Mouse (Mus musculus) hindbrain, embryonic 13.5 days (tissue): ENCODE results near the gene Tbx3. TPM values are rescaled to one million over a fixed set of nuclear protein-coding genes. Genes with fewer than 3 reads are reported as not detected.

ENCODE experiments used
- ATAC-seq: fragments of 200-750 bp; cut with Nextera tagmentation; 2 replicates; pipeline ENCODE4 v1.8.0; 2017; ENCODE audit warnings: moderate TSS enrichment; ENCODE audit not compliant: low FRiP score
- H3K27ac ChIP-seq: fragments of 300-500 bp; sonication (generic); 2 replicates; pipeline ENCODE4 v1.5.1; 2015; ENCODE audit warnings: inconsistent platforms, mild to moderate bottlenecking, moderate library complexity
- H3K27me3 ChIP-seq: fragments of 300-500 bp; sonication (generic); 2 replicates; pipeline ENCODE4 v1.6.1; 2015; ENCODE audit warnings: mild to moderate bottlenecking, inconsistent platforms
- H3K36me3 ChIP-seq: fragments of 300-500 bp; sonication (generic); 2 replicates; pipeline ENCODE4 v1.6.1; 2015; ENCODE audit warnings: mild to moderate bottlenecking, inconsistent platforms
- H3K4me1 ChIP-seq: fragments of 300-500 bp; sonication (generic); replicated peaks from 2 replicates; pipeline ENCODE4 v1.6.1; 2015; ENCODE audit warnings: inconsistent platforms
- H3K4me2 ChIP-seq: fragments of 300-500 bp; sonication (generic); 2 replicates; pipeline ENCODE4 v1.6.1; 2015; ENCODE audit warnings: inconsistent platforms, mild to moderate bottlenecking, moderate library complexity
- H3K4me3 ChIP-seq: fragments of 300-500 bp; sonication (generic); 2 replicates; pipeline ENCODE4 v1.5.1; 2015; ENCODE audit warnings: mild to moderate bottlenecking, inconsistent platforms
- H3K9ac ChIP-seq: fragments of 300-500 bp; sonication (generic); 2 replicates; pipeline ENCODE4 v1.6.1; 2015; ENCODE audit warnings: mild to moderate bottlenecking, inconsistent platforms
- H3K9me3 ChIP-seq: fragments of 300-500 bp; sonication (generic); 2 replicates; pipeline ENCODE4 v1.6.1; 2016; ENCODE audit warnings: inconsistent platforms
- WGBS: fragments of 180-500 bp; shearing (Covaris S2); methylation state at CpG from one replicate; pipeline ENCODE4 v1.1.7; 2015; 5-methylcytosine and 5-hydroxymethylcytosine counted together
- polyA plus RNA-seq: library from polyadenylated mRNA; unstranded; fragments of >200 nt; fragmentation: Nextera tagmentation; extraction: Ambion mirVana; gene quantifications from 2 replicates; pipeline ENCODE4 v1.2.1, GENCODE M21; 2015

The Tbx3 gene
- polyA plus RNA-seq, 1 experiment from 2014 or later = 6.0 TPM

GRCm38 (mm10) chr5:119673716-119674605 is 3.5 kb downstream of the Tbx3 start:
- H3K4me3 ChIP-seq = peak overlapping the region; percentile 11

DNA sequence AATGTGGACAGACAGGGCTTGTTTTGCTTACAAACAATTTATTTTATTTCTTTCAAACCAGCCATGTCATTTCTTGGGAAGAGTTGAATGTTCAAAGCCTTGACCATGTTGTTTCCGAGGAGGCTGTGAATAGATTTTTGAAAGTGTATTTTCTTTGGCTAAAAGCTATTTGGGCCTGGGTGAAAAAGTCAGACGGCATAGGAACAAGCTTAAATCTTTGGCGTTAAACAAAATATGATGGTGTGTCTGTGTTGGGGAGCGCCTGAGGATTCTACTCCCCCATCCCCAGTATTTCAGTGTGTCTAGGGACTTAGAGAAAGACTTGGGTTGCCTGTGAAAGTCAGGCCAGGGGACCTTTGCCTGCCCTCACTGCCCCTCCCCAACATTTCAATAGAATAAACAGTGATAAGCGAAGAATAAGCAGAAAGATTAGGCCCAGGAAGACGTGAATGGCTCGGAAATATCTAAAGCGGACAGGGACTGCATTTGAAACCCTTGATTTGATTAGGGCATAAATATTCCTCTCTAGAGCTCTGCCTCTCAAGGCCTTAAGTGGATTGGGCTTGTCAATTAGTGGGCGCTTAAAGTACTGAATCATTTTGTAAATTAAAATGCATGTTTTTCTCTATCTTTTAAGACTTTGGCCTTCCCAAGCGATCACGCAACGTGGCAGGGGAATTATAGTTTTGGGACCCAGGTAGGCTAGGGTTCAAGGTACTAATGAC is 4.3 kb downstream of the Tbx3 start:
- 7% methylated on average over 12 of the region's 12 CpGs for WGBS
- Histone ChIP-seq H3K27ac (no peak overlapping the region), H3K4me3 (no peak overlapping the region), H3K9ac (no peak overlapping the region), H3K36me3 (no peaks in the 10 kb centered on the region), H3K4me2 (peak overlapping the region; percentile 13; the same call in 1 of the 2 replicates), H3K27me3 (peaks cover 100% of the 10 kb centered on the region), H3K4me1 (peaks cover 12% of the 10 kb centered on the region), H3K9me3 (no peaks in the 10 kb centered on the region)
- no peak for ATAC-seq

More at GRCm38 (mm10) chr5:119673716-119674605, 3.5 kb downstream of the Tbx3 start:
- peak overlapping the region; percentile 10; the same call in 1 of the 2 replicates for H3K4me2 ChIP-seq
- H3K9me3 ChIP-seq = no peaks in the 10 kb centered on the region
- H3K27ac ChIP-seq = no peak overlapping the region
- no peak for ATAC-seq
- H3K4me1 ChIP-seq = peaks cover 16% of the 10 kb centered on the region
- H3K36me3 ChIP-seq = no peaks in the 10 kb centered on the region
- WGBS = 5% methylated on average over 22 of the region's 22 CpGs
- H3K9ac ChIP-seq = no peak overlapping the region
- peaks cover 100% of the 10 kb centered on the region for H3K27me3 ChIP-seq

DNA sequence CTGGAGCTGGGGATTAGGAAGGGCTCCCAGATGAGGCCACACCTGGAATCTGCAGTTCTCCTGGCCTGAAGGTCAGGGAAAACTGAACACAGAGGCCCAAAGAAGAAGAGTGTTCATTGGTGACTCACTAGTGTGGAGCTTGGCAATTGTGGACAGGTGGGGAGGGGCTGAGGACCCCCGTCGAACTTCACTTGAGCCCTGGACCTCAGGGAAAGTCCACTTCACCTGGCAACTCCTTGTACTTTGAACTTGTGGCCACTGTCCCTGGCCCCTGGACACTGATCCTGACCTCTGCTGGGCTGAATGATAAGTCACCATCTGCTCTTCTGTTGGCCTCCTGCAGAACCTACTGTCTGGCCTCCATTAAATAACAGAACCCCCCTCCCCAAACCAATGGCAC is 5.8 kb downstream of the Tbx3 start:
- Histone ChIP-seq H3K36me3 (no peaks in the 10 kb centered on the region), H3K4me1 (no peaks in the 10 kb centered on the region), H3K9me3 (no peaks in the 10 kb centered on the region), H3K27ac (no peak overlapping the region), H3K27me3 (peaks cover 100% of the 10 kb centered on the region), H3K4me2 (no peak overlapping the region), H3K9ac (no peak overlapping the region), H3K4me3 (no peak overlapping the region)
- ATAC-seq = no peak
- 0% methylated on average over 2 of the region's 2 CpGs for WGBS

DNA sequence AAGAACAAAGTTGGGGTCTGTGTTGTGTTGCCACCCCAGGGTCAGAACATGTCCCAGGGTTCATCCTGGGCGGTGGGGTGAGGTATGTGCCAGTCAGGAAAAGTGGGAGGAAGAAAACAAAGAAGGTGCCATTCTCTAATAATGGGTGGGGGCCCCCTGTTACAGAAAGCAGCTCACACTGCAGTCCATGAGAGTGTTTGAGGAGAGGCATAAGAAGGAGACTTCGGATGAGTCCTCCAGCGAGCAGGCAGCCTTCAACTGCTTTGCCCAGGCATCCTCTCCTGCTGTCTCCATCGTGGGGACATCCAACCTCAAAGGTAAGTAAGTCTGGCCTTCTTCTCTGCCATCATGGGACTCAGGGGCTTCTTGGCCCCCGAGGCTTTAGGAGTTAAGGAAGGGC is 8.0 kb downstream of the Tbx3 start:
- 15% methylated on average over 5 of the region's 5 CpGs for WGBS
- Histone ChIP-seq H3K27ac (no peak overlapping the region), H3K4me3 (no peak overlapping the region), H3K27me3 (peaks cover 100% of the 10 kb centered on the region), H3K4me1 (0 out of 2 replicates have a peak, but pooled peaks cover 7% of the 10 kb centered on the region), H3K9me3 (no peaks in the 10 kb centered on the region), H3K4me2 (no peak overlapping the region), H3K9ac (no peak overlapping the region), H3K36me3 (no peaks in the 10 kb centered on the region)
- no peak for ATAC-seq

- Histone ChIP-seq H3K36me3 (no peaks in the 10 kb centered on the region), H3K4me1 (0 out of 2 replicates have a peak, but pooled peaks cover 7% of the 10 kb centered on the region), H3K27ac (no peak overlapping the region), H3K4me3 (no peak overlapping the region), H3K4me2 (no peak overlapping the region), H3K9ac (no peak overlapping the region), H3K9me3 (no peaks in the 10 kb centered on the region), H3K27me3 (peaks cover 100% of the 10 kb centered on the region)
- ATAC-seq = no peak
Measured at GRCm38 (mm10) chr5:119679084-119679483, 8.6 kb downstream of the Tbx3 start.

DNA sequence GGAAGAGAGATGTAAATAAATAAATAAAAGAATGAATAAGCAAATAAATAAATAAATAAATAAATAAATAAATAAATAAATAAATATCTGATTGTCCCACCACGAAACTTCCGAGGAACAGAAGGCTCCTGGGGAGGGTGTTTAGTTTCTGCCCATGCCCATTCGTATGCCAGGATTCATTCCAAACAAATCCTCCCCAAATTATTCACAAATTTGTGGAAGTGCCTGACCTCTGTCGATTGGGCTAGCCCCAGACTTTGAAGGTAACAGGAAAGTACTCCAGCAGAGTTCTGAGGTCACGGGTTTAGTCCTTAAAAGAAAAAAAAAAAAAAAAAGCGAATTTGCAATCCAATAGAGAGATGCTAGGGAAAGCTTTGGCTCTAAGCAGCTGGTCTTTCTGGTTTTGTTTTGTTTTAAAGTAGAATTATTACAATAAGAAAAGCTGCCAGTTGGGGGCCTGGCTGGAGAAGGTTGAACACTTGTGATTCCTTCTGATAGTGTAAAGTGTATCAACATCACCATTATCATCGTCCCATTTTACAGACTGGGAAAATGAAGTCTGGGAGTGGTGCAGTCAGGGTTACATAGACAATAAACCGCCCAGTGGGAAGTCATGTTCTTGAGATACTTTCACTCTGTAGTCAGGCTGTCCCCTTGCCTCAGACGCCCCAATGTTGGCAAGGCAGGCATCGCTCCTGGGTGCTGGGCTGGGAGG is 9.3 kb downstream of the Tbx3 start:
- Histone ChIP-seq H3K27ac (no peak overlapping the region), H3K9me3 (no peaks in the 10 kb centered on the region), H3K4me1 (0 out of 2 replicates have a peak, but pooled peaks cover 7% of the 10 kb centered on the region), H3K27me3 (peaks cover 98% of the 10 kb centered on the region), H3K9ac (no peak overlapping the region), H3K36me3 (no peaks in the 10 kb centered on the region), H3K4me2 (no peak overlapping the region), H3K4me3 (no peak overlapping the region; the same call in 1 of the 2 replicates)
- WGBS = 5% methylated on average over 10 of the region's 10 CpGs
- ATAC-seq = no peak

- Histone ChIP-seq H3K27me3 (peaks cover 98% of the 10 kb centered on the region), H3K4me3 (peak overlapping the region; percentile 22; the same call in 1 of the 2 replicates), H3K9me3 (no peaks in the 10 kb centered on the region), H3K36me3 (no peaks in the 10 kb centered on the region), H3K27ac (no peak overlapping the region), H3K4me1 (0 out of 2 replicates have a peak, but pooled peaks cover 7% of the 10 kb centered on the region), H3K9ac (no peak overlapping the region; the same call in 1 of the 2 replicates), H3K4me2 (peak overlapping the region; percentile 13; the same call in 1 of the 2 replicates)
- WGBS = under 1% methylated on average over 62 of the region's 62 CpGs
- ATAC-seq = no peak
Measured at GRCm38 (mm10) chr5:119680329-119681010, 10.0 kb downstream of the Tbx3 start.

GRCm38 (mm10) chr5:119681011-119681832 is 10.8 kb downstream of the Tbx3 start:
- no peaks in the 10 kb centered on the region for H3K9me3 ChIP-seq
- no peak overlapping the region for H3K9ac ChIP-seq
- H3K4me2 ChIP-seq = no peak overlapping the region; the same call in 1 of the 2 replicates
- WGBS = 3% methylated on average over 8 of the region's 8 CpGs
- H3K36me3 ChIP-seq = no peaks in the 10 kb centered on the region
- ATAC-seq = no peak
- H3K27me3 ChIP-seq = peaks cover 98% of the 10 kb centered on the region
- no peak overlapping the region for H3K4me3 ChIP-seq
- no peak overlapping the region for H3K27ac ChIP-seq
- peaks cover 13% of the 10 kb centered on the region; the same call in 1 of the 2 replicates for H3K4me1 ChIP-seq

DNA sequence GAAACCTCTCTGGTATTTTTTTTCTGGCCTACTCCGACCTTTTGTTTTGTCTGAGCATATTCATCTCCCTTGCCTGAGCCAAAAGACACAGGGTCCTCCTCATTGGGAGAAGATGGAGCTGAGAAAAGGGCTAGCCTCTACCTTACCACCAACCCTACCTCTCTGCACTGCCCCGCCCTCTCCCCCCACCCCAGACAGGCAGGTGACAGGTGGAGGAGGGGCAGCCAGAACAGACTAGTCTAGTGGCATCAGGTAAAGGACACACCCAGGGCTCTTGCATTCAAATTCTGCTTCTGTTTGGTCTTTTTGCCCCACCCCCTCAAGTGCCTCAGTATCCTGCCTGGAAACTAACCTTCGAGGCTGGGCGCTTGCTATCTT is 11.4 kb downstream of the Tbx3 start:
- peaks cover 13% of the 10 kb centered on the region; the same call in 1 of the 2 replicates for H3K4me1 ChIP-seq
- no peak overlapping the region for H3K27ac ChIP-seq
- H3K9ac ChIP-seq = no peak overlapping the region
- H3K27me3 ChIP-seq = peaks cover 98% of the 10 kb centered on the region
- H3K4me2 ChIP-seq = no peak overlapping the region
- H3K4me3 ChIP-seq = no peak overlapping the region
- no peak for ATAC-seq
- no peaks in the 10 kb centered on the region for H3K36me3 ChIP-seq
- 5% methylated on average over 4 of the region's 4 CpGs for WGBS
- no peaks in the 10 kb centered on the region for H3K9me3 ChIP-seq

- H3K27me3 ChIP-seq = peaks cover 98% of the 10 kb centered on the region
- no peaks in the 10 kb centered on the region for H3K9me3 ChIP-seq
- H3K4me1 ChIP-seq = peaks cover 13% of the 10 kb centered on the region; the same call in 1 of the 2 replicates
- ATAC-seq = no peak
- H3K4me2 ChIP-seq = no peak overlapping the region
- no peak overlapping the region for H3K27ac ChIP-seq
- no peak overlapping the region for H3K9ac ChIP-seq
- WGBS = 1% methylated on average over 40 of the region's 40 CpGs
- H3K4me3 ChIP-seq = no peak overlapping the region
- H3K36me3 ChIP-seq = no peaks in the 10 kb centered on the region
Measured at GRCm38 (mm10) chr5:119682646-119683515, 12.4 kb downstream of the Tbx3 start.
